Mouse (Mus musculus) heart, adult 11 months (tissue): ENCODE data around the gene Ssh1.
A peak's percentile ranks its signal among the peaks of the same experiment; 100 is the strongest.

Source experiments
- DNase-seq: peaks from one replicate; pipeline ENCODE4 v3.0.0; 2022

Gene Ssh1

GRCm38 (mm10) chr5:113992339-113992831, 1.3 kb downstream of the Ssh1 start:
- peak; percentile 97 for DNase-seq

DNA sequence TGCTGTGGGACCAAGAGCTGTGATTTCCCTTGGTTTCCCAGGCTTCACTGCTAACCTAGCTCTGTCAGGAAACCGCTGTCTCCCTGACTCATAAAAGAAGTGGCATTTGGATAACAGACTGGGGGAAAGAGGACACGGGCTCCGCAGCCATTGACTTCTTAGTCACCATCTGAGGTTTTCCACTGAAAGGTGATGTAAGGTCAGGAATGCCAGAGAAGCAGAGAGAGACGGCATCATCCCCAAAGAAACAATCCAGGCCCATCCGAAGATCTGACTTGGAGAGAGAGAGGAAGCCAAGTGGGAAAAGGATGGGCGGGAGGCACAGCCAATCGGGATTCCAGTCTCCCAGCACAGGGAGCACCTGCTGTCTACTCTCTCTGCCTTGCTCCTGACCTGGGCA, 2.6 kb downstream of the Ssh1 start:
- DNase-seq = peak; percentile 91

GRCm38 (mm10) chr5:113990593-113990992, 3.1 kb downstream of the Ssh1 start:
- DNase-seq = peak; percentile 90

DNA sequence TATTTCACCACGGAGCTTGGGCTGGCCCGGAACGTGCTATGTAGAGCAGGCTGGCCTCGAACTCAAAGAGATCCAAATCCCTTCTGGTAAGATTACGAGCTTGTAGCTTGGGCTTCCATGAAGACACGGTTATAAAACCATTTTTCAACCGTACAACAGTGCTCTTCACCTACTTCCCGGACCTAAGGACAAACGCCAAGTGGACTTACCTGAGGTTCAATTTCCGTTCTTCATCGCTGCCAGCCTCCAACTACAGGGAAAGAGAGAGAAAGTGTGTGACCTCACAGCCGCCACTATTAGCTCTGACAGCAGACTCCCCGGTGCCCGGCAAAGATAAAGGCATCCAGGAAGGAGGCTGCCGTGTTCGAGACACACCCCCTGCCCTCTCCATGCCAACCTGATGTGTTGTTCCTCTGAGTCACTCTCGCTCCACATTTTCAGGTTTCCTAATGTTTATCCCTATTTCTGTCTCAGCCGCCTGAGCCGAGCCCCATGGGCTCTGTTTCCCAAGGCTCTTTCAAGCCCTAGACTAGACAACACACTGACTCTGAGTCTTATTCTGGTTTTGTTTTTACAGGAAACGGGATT, 4.2 kb downstream of the Ssh1 start:
- peak; percentile 92 for DNase-seq

- peak; percentile 99 for DNase-seq
Measured at GRCm38 (mm10) chr5:113986182-113986961, 7.3 kb downstream of the Ssh1 start.

DNA sequence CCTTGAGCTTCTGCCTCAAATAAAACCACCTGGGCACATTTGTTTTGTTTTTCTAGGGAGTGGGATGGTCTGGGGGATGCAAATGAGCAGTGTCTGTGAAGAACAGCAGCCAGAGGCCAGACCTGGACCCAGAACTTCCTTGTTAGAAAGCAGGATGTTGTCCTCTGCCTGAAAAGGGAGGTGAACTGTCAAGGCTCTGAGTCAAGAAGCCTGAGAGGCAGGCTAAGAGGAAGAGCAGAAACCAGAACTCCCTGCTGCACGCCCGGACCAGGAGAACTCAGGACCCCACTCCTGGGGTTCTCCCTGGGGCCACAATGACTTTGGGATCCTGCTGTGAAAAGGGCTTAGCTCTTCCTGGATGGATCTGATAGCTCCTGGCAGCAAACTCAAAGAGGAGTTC, 8.0 kb downstream of the Ssh1 start:
- peak; percentile 92 for DNase-seq

DNA sequence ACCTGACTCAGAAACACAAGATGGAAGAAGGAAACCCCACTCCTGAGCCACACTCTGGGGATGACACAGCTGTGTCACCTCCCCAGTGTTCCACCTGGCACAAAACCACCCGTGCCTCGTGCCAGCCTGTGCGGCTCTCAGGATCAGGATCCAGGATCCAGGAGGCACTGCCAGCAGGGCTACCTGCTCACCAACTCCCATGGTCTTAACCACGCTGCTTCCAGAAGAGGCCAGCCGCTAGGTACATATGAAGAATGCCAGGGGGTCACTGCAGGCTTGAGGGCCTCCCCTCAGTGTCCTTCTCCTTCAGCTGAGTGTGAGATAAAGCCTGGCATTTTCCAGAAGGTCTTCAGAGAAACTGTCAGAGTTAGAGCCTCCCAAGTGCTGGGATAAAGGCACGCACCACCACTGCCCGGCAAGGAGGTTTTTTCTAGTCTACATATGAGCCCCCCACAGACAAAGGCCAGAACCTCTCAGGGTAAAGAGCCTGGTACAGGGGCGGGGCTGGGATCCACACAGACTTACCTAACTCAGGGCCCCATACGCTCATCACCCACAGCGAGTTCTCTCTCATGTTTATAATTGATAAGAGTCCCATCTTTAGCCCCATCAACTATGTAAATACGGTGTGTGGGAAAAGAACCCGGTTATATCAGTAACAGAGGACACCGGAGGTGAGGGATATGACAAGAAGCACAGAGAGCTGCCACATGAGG, 9.5 kb downstream of the Ssh1 start:
- peak; percentile 91 for DNase-seq

DNA sequence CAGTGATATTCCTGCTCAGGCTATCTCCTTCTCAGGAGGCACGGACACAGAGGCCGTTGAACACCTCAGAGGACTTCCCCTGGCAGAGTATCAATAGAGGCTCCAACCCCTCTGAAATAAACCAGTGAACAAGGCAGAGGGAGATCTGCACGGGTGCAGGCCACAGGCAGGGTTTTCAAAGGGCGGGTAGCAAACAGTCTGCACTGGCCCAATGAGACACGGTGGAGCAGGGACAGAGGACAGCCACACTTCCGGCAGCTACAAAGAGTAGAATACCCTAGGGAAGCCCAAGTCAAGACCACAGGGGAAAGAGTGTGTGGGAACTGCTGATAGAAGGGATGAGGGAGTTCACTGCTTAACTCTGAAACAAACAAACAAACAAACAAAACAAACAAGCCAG, 10.2 kb downstream of the Ssh1 start:
- peak; percentile 93 for DNase-seq

DNA sequence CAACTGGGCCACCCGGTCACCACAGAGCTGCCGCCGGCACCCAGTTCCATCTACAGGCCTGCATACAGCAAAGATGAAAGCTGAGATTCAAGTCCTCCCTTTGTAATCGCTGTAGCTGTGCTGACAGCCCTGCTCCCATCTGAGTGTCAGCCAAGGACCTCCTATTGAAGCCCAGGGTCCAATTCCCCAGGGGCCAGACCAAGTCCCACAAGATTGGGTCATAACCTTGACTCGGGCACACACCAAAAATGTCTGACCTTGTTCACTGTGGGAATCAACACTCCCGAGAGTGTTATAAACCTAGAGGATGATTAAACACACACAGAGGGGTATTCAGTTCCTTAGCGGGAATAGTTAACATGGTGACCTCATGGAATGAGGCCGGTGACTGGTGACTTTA, 11.9 kb downstream of the Ssh1 start:
- DNase-seq = no peak

DNA sequence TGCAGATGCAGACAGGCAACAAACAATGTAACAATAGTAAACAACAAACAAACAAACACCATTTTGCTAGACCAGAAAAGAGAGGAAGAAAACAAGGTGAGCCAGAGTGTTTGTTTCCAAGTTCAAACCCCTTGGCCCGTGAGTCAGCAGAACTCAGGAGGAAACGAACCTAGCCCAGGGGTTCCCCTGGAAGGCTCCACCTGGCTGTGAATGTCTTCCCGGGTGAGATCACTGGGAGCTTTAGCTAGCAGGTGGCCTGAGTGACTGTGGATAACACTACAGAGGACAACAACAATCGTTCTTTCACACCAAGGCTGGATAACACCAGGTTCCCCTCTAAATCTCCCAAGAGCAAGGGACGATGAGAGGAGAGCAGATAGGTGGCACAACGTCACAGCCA, 12.5 kb downstream of the Ssh1 start:
- no peak for DNase-seq

- no peak for DNase-seq
Measured at GRCm38 (mm10) chr5:113980511-113980910, 13.2 kb downstream of the Ssh1 start.

- peak; percentile 92 for DNase-seq
Measured at GRCm38 (mm10) chr5:113977309-113977708, 16.4 kb downstream of the Ssh1 start.

DNA sequence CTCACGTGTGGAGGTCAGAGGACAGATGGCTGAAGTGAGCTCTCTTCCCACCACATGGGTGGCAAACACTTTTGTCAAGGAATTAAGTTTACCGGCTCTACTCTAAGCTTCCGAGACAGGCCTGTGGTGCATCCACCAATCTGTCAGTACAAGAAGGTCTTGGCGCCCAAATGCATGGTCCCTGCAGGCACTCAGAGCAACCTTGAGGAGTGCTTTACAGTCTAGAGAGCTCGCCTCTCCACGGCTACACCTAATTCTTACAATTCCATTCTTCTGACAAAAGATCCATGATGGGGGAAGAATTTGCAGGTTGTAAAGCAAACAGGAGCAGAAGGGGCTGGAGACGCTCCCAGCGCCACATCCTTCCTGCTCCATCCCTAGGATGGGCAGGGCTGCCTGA, 17.1 kb downstream of the Ssh1 start:
- no peak for DNase-seq

GRCm38 (mm10) chr5:113975538-113976215, 18.0 kb downstream of the Ssh1 start:
- peak; percentile 99 for DNase-seq

- DNase-seq = peak; percentile 92
Measured at GRCm38 (mm10) chr5:113974576-113974975, 19.1 kb downstream of the Ssh1 start.

DNA sequence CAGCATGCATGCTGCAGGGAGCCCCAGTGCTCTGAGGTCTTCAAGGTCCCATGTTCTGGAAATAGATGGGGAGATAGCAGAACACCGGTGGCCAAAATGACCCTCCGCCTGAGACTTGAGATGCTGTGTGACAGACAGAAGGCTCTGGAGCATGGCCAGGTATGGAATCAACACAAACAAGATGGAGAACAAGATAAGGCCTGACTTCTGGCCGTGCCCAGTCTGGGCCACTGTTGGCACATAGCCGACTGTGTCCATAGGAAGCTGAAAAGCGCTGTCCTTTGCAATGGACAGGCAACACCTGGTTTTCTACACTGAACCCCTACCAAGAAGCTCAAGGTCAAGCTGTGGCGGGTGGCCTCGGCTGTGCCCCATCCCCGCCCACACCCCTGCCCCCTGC, 19.9 kb downstream of the Ssh1 start:
- DNase-seq = peak; percentile 92

DNA sequence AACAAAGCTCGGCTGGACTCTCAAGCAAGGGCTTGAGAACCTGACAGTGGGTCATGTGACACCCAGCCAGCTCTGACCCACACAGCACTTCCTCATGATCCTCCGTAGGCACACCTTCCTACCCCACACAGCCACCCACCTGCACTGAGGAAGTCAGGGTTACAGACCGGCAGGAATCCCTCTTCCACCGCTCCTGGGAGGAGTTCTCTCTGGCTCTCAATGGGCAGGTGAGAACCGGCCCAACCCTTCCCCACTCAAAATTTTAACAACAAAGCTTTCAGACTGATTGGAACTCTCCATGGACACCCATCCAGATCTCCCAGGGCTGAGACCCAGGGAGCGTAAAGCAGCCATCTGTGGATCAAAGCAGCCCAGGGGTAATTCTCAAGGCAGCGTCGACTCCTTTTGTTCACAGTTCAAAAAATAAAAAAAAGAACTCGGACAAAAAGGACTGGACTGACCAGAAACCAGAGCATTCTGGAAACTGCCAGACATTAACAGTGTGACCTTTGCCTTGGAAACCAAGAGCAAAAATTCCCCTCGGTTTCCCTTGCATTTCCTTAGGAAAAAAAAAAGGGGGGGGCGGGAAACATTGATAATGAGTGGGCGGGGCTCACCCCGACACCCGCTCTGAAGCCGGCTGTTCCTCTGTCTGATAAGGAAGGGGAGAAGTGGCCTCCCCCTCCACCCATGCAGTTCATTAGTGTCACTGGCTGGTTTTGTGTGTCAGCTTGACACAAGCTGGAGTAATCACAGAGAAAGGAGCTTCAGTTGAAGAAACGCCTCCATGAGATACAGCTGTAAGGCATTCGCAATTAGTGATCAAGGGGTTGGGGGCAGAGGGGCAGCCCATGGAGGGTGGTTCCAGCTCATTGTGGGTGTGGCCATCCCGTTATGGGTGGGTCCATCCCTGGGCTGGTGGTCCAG, 20.8 kb downstream of the Ssh1 start:
- peak; percentile 96 for DNase-seq

GRCm38 (mm10) chr5:113971434-113971960, 22.2 kb downstream of the Ssh1 start:
- DNase-seq = no peak

- DNase-seq = peak; percentile 96
Measured at GRCm38 (mm10) chr5:113968371-113968770, 25.3 kb downstream of the Ssh1 start.

DNA sequence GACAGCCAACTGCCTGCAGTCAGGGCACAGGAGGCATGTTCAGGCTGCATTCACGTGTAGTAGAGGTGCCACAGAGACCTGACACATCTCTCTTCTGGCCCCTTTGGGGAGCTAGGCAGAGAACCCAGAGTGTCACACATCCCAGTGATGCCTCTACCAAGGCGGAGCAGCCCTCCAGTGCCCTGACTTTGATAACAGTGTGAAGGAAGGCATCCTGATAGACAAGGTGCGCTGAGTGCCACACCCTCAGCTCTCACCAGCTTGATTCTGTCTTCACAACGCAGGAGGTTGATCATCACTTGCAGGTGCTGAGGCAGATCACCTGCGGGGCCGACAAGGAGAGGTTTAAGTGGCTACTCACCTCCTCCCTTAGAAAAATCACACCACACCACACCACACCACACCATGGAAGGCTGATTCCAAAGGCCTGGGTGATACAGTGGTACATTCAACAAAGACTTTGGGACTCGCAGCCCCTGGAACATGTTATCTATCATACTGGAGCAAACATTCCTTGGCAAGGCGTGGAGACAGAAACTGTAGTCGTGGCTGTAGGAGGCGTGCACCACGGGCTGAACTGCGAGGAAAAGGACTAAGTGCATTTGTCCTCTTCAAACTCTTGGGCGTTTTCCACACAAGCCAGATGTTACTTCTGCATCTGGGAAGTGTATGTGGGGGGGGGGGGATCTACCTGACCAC, 27.1 kb downstream of the Ssh1 start:
- DNase-seq = peak; percentile 90

DNA sequence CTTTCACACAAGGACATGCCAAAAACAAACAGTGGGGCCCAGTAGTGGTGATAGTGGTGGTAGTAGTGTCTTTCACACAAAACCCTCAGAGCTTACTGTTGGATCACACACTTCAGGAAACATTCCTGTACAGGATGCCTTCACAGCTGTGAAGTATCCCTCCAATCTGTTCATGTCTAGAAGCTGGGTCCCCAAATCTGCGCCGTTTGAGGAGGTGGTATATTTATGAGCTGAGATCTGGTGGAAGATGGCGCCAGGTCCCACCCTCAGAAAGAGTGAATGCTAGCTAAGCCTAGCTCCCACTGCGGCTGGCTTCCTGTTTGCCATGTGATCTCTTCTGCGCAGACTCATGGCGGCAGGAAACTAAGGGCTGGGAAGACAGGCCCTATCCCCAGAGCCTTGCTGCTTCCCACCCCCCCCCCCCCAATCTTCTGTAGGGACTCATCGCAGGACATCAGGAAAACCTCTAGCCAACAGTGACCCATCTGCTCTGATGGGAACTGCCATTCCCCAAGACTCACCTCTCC, 28.0 kb downstream of the Ssh1 start:
- DNase-seq = no peak
